Mouse (Mus musculus): ENCODE data around the gene Chil1. TPM values are rescaled to one million over a fixed set of nuclear protein-coding genes. Genes with fewer than 3 reads are reported as not detected.

Gene Chil1
- polyA plus RNA-seq, 1 experiment from 2014 or later = 23.3 TPM

DNA sequence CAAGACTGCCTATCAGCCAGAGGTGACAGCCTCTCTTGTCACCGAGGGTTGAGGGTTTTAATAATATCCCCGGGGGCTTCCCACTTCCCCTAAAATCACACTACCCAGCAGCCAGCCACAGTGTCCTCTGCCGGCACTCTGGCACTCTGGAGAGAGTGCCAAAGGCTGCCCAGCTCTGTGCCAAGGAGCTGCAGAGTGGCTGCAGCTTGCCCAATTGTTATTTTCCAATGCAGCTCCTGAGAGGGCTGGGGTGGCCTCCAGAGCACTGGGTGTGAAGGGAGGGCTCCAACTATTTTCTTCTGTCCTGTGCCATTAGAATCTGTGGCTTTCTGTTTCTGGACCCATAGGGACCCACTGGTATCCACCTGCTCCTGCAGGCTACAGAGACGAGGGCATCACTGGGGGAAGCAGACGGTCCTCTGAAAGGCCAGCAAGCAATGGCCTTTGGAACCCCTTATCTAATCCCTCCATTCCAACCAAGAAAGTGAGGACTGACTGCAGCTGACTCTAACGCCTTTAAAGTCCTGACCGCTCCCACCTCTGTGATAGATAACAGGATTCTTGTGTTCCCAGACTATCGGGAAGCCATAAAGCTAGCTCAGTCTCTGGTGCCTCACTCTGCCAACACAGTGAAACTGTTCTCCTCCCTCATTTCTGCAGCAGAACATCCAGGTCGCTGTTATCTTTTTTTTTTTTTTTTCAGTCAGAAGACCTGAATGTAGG, 23.5 kb downstream of the Chil1 start:
- ATAC-seq (ENCODE audit: low read depth) = no peak
- H3K9me3 ChIP-seq (ENCODE audit: control insufficient read depth, low read length) = no peaks in the 10 kb centered on the region
- 59% methylated on average over 9 of the region's 9 CpGs for WGBS

DNA sequence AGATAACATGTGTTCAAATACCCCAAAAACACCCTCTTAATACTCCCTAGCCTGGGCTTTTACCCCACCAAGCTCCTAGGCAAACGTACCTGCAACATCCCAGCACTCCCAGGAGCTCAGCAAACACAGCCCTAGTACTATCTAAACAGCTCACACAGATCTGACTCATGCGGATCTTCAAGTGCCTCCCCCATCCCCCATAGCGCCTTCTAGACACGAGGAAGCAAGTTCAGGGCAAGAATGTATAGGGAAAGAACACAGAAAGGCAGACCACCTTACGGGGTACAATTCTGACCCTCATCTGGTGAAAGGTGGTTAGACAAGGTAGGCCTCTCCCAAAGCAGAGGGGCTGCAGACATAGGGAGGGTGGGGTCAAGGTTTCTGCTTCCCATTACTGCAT, 24.1 kb downstream of the Chil1 start:
- Histone ChIP-seq H3K4me2 (ENCODE audit: low read depth, low read length) (no peak overlapping the region), H3K9me3 (ENCODE audit: control insufficient read depth, low read length) (no peaks in the 10 kb centered on the region), H3K27me3 (replicated peaks; ENCODE audit: control insufficient read depth, insufficient read depth, low read length) (no peaks in the 10 kb centered on the region), H3K4me3 (ENCODE audit: low read depth, low read length) (no peak overlapping the region), H3K36me3 (ENCODE audit: control insufficient read depth, insufficient read depth, low read length) (no peaks in the 10 kb centered on the region), H3K27ac (replicated peaks; ENCODE audit: low read depth, low read length) (no peak overlapping the region), H3K4me1 (ENCODE audit: control insufficient read depth, insufficient read depth, low read length) (0 out of 2 replicates have a peak, but pooled peaks cover 1% of the 10 kb centered on the region), H3K9ac (ENCODE audit: low read depth, low read length) (no peak overlapping the region)
- DNase-seq (ENCODE audit: low spot score) = no peak
- ATAC-seq (ENCODE audit: low read depth) = no peak
- 41% methylated on average over 5 of the region's 5 CpGs for WGBS

More for the DNA sequence above, 23.5 kb downstream of the Chil1 start:
- Histone ChIP-seq H3K4me2 (ENCODE audit: low read depth, low read length) (no peak overlapping the region), H3K4me1 (ENCODE audit: control insufficient read depth, insufficient read depth, low read length) (no peaks in the 10 kb centered on the region), H3K4me3 (ENCODE audit: low read depth, low read length) (no peak overlapping the region), H3K36me3 (ENCODE audit: control insufficient read depth, insufficient read depth, low read length) (no peaks in the 10 kb centered on the region), H3K27me3 (replicated peaks; ENCODE audit: control insufficient read depth, insufficient read depth, low read length) (no peaks in the 10 kb centered on the region), H3K27ac (replicated peaks; ENCODE audit: low read depth, low read length) (no peak overlapping the region), H3K9ac (ENCODE audit: low read depth, low read length) (no peak overlapping the region)
- no peak for DNase-seq (ENCODE audit: low spot score)

DNA sequence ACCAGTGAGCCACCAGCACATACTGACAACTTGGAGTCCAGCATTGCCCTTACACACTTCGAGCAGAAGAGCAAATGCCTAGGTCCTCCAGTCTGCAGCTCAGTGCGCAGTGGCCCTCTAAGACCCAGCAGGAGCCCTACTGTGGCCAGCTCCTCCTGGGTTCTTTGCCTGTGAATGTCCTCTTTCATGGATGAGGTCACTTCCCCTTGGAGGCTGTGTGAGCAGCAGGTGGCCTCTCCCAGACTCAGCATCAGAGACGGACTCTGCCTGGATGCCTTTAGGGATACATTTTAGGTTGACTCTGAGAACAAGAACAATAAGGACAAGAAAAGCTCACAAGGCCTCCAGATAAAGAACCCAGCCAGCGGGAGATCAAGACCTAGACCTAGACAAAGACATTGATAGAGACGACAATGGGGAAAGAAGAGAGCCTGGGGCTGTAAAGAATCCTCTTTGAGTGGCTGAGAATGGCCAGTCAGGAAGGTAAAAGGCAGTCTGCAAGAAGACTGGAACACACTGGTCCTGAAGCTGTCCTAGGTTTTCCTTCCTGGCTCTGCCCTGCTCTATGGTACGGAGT, 28.3 kb downstream of the Chil1 start:
- no peak overlapping the region for H3K27ac ChIP-seq (replicated peaks; ENCODE audit: low read depth, low read length)
- no peak overlapping the region for H3K4me3 ChIP-seq (ENCODE audit: low read depth, low read length)
- H3K27me3 ChIP-seq (replicated peaks; ENCODE audit: control insufficient read depth, insufficient read depth, low read length) = no peaks in the 10 kb centered on the region
- no peak overlapping the region for H3K9ac ChIP-seq (ENCODE audit: low read depth, low read length)
- 0 out of 2 replicates have a peak, but pooled peaks cover 3% of the 10 kb centered on the region for H3K4me1 ChIP-seq (ENCODE audit: control insufficient read depth, insufficient read depth, low read length)
- DNase-seq (ENCODE audit: low spot score) (no peak), ATAC-seq (ENCODE audit: low read depth) (no peak)
- WGBS = 61% methylated on average over 6 of the region's 6 CpGs
- H3K36me3 ChIP-seq (ENCODE audit: control insufficient read depth, insufficient read depth, low read length) = no peaks in the 10 kb centered on the region
- no peak overlapping the region for H3K4me2 ChIP-seq (ENCODE audit: low read depth, low read length)
- no peaks in the 10 kb centered on the region for H3K9me3 ChIP-seq (ENCODE audit: control insufficient read depth, low read length)

DNA sequence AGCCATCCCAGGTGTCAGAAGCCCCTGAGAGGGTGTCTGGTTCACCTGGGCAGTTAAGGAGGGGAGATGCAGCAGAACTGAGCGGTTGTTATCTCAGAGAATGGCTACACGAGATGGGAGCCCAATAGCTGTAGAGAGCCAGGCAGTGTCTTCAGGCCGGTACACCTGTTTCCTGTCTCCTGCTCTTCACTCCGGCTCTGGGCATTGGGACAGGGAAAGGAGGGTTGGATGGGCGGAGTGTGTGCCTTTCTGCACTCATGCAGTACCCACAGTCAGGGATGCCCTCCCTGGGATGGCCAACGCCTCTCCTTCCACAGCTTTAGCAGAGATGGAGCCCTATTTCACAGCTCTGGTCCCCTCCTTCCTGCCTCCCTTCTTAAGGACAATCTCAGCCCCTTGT, 29.1 kb downstream of the Chil1 start:
- Histone ChIP-seq H3K9ac (ENCODE audit: low read depth, low read length) (no peak overlapping the region), H3K4me3 (ENCODE audit: low read depth, low read length) (no peak overlapping the region), H3K27ac (replicated peaks; ENCODE audit: low read depth, low read length) (no peak overlapping the region)

DNA sequence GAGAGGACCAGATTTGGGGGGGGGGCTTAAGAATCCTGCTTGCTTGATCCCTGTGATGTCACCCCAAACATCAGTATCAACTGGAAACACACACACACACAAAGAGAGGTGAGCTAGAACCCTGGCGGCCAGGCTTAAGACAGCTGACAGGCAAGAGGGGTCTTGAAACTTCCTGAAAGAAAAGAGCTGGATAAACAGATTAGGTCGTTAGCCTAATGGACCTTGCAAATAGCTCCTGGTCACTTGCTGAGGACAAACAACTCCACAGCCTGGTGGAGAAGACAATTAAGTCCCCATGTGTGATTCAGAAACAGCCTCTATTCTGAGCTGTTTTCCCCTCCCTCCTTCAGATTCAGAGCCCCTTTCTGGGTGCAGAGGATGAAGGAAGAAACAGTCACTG, 29.7 kb downstream of the Chil1 start:
- DNase-seq (ENCODE audit: low spot score) (no peak), ATAC-seq (ENCODE audit: low read depth) (no peak)
- no peak overlapping the region for H3K4me2 ChIP-seq (ENCODE audit: low read depth, low read length)
- 18% methylated on average over 2 of the region's 2 CpGs for WGBS
- 0 out of 2 replicates have a peak, but pooled peaks cover 3% of the 10 kb centered on the region for H3K4me1 ChIP-seq (ENCODE audit: control insufficient read depth, insufficient read depth, low read length)
- H3K36me3 ChIP-seq (ENCODE audit: control insufficient read depth, insufficient read depth, low read length) = no peaks in the 10 kb centered on the region
- no peaks in the 10 kb centered on the region for H3K27me3 ChIP-seq (replicated peaks; ENCODE audit: control insufficient read depth, insufficient read depth, low read length)
- H3K9ac ChIP-seq (ENCODE audit: low read depth, low read length) = no peak overlapping the region
- no peak overlapping the region for H3K27ac ChIP-seq (replicated peaks; ENCODE audit: low read depth, low read length)
- H3K9me3 ChIP-seq (ENCODE audit: control insufficient read depth, low read length) = no peaks in the 10 kb centered on the region
- H3K4me3 ChIP-seq (ENCODE audit: low read depth, low read length) = no peak overlapping the region

More for the DNA sequence above, 29.1 kb downstream of the Chil1 start:
- H3K9me3 ChIP-seq (ENCODE audit: control insufficient read depth, low read length) = no peaks in the 10 kb centered on the region
- 45% methylated on average over 6 of the region's 6 CpGs for WGBS
- H3K27me3 ChIP-seq (replicated peaks; ENCODE audit: control insufficient read depth, insufficient read depth, low read length) = no peaks in the 10 kb centered on the region
- DNase-seq (ENCODE audit: low spot score) (no peak), ATAC-seq (ENCODE audit: low read depth) (no peak)
- 0 out of 2 replicates have a peak, but pooled peaks cover 3% of the 10 kb centered on the region for H3K4me1 ChIP-seq (ENCODE audit: control insufficient read depth, insufficient read depth, low read length)
- no peak overlapping the region for H3K4me2 ChIP-seq (ENCODE audit: low read depth, low read length)
- H3K36me3 ChIP-seq (ENCODE audit: control insufficient read depth, insufficient read depth, low read length) = no peaks in the 10 kb centered on the region

DNA sequence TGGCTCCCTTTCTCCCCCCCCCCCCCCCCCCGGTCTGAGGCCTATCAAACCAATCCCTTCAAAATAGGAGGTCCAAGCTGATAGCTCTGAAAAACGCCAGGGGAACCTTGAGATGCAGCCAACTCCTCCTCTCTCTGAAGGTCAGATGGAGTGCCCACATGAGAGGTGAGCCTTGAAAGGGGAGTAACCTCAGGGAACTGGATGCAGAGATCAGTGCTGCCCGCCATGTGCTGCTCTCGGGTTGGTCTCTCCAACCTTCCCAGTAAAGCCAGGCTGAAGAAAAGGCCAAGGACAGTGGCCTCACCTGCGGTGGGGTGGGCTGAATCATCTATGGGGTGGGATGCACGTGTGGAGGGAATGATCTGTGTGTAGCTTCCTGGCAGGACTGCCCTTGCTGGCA, 30.4 kb downstream of the Chil1 start:
- no peaks in the 10 kb centered on the region for H3K9me3 ChIP-seq (ENCODE audit: control insufficient read depth, low read length)
- H3K27ac ChIP-seq (replicated peaks; ENCODE audit: low read depth, low read length) = no peak overlapping the region
- no peak overlapping the region for H3K4me3 ChIP-seq (ENCODE audit: low read depth, low read length)
- DNase-seq (ENCODE audit: low spot score) (no peak), ATAC-seq (ENCODE audit: low read depth) (no peak)
- 0 out of 2 replicates have a peak, but pooled peaks cover 3% of the 10 kb centered on the region for H3K4me1 ChIP-seq (ENCODE audit: control insufficient read depth, insufficient read depth, low read length)
- WGBS = 88% methylated on average over 5 of the region's 6 CpGs
- no peaks in the 10 kb centered on the region for H3K36me3 ChIP-seq (ENCODE audit: control insufficient read depth, insufficient read depth, low read length)
- no peaks in the 10 kb centered on the region for H3K27me3 ChIP-seq (replicated peaks; ENCODE audit: control insufficient read depth, insufficient read depth, low read length)
- H3K4me2 ChIP-seq (ENCODE audit: low read depth, low read length) = no peak overlapping the region
- H3K9ac ChIP-seq (ENCODE audit: low read depth, low read length) = no peak overlapping the region

DNA sequence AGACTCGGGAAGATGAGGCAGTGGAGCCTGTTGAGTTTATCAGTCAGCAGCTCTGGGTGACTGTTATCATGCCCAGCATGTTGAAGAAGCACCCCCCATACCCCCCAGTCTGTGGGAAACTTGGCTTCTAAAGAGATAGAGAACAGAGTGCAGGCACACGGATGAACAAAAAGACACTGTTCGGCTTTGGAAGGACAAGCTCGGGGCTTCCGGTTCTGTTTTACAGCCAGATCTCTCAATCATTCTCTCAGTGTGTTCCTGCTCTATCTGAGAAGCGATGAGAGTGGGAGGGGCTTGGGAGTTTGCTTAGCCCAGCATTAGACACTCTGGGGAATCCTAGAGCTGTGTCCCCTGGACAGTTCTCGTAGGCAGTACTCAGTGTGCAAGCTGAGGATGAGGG, 31.4 kb downstream of the Chil1 start:
- Histone ChIP-seq H3K4me3 (ENCODE audit: low read depth, low read length) (no peak overlapping the region), H3K27me3 (replicated peaks; ENCODE audit: control insufficient read depth, insufficient read depth, low read length) (no peaks in the 10 kb centered on the region), H3K9me3 (ENCODE audit: control insufficient read depth, low read length) (no peaks in the 10 kb centered on the region), H3K9ac (ENCODE audit: low read depth, low read length) (no peak overlapping the region), H3K4me1 (ENCODE audit: control insufficient read depth, insufficient read depth, low read length) (0 out of 2 replicates have a peak, but pooled peaks cover 3% of the 10 kb centered on the region), H3K4me2 (ENCODE audit: low read depth, low read length) (no peak overlapping the region), H3K36me3 (ENCODE audit: control insufficient read depth, insufficient read depth, low read length) (no peaks in the 10 kb centered on the region), H3K27ac (replicated peaks; ENCODE audit: low read depth, low read length) (no peak overlapping the region)
- 65% methylated on average over 7 of the region's 7 CpGs for WGBS
- DNase-seq (ENCODE audit: low spot score) (no peak), ATAC-seq (ENCODE audit: low read depth) (no peak)

DNA sequence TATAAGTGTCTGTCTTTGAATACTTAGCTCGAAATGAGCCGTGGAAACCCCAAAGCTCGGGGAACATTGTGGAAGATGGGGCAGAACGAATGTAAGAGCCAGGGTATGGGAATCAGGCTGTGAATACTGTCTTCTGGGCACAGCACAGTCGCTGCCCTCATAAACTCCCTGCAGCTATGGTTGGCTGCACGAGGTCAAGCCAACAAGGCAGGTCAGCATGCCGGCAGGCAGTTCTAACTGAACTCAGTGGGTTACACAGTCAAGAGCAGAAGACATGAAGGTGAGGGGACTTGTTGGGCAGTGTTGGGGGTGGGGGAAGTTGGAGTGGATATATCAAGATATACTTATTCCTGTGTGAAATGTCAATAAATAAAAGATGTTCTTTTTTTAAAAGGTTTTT, 33.1 kb downstream of the Chil1 start:
- 54% methylated on average over 7 of the region's 7 CpGs for WGBS

More for the DNA sequence above, 33.1 kb downstream of the Chil1 start:
- Histone ChIP-seq H3K36me3 (ENCODE audit: control insufficient read depth, insufficient read depth, low read length) (no peaks in the 10 kb centered on the region), H3K27me3 (replicated peaks; ENCODE audit: control insufficient read depth, insufficient read depth, low read length) (no peaks in the 10 kb centered on the region), H3K9ac (ENCODE audit: low read depth, low read length) (no peak overlapping the region), H3K9me3 (ENCODE audit: control insufficient read depth, low read length) (no peaks in the 10 kb centered on the region), H3K27ac (replicated peaks; ENCODE audit: low read depth, low read length) (no peak overlapping the region), H3K4me1 (ENCODE audit: control insufficient read depth, insufficient read depth, low read length) (0 out of 2 replicates have a peak, but pooled peaks cover 3% of the 10 kb centered on the region), H3K4me2 (ENCODE audit: low read depth, low read length) (no peak overlapping the region), H3K4me3 (ENCODE audit: low read depth, low read length) (no peak overlapping the region)
- DNase-seq (ENCODE audit: low spot score) (no peak), ATAC-seq (ENCODE audit: low read depth) (no peak)
